Mouse (Mus musculus): Measurements from ENCODE around the gene C8a. TPM values are rescaled to one million over a fixed set of nuclear protein-coding genes. Genes with fewer than 3 reads are reported as not detected.

The C8a gene
- not detected in 2 replicates for polyA plus RNA-seq (2015; fragmentation: Nextera tagmentation; extraction: Ambion mirVana)

- no peaks in the 10 kb centered on the region for H3K9me3 ChIP-seq
Measured at GRCm38 (mm10) chr4:104876323-104876722, at the start of gene C8a. TSS of gene C8a (minus strand) at chr4:104876398.

GRCm38 (mm10) chr4:104925383-104925782 lies 49.2 kb upstream of the C8a start:
- Histone ChIP-seq H3K27ac (replicated peaks) (no peak overlapping the region), H3K4me1 (replicated peaks) (no peaks in the 10 kb centered on the region), H3K9me3 (no peaks in the 10 kb centered on the region), H3K9ac (no peak overlapping the region), H3K36me3 (no peaks in the 10 kb centered on the region), H3K4me3 (no peak overlapping the region), H3K4me2 (no peak overlapping the region), H3K27me3 (no peaks in the 10 kb centered on the region)
- WGBS, result 88% methylated on average over 5 of the region's 5 CpGs
- no peak for ATAC-seq (ENCODE audit: low FRiP score, low read depth)

More at GRCm38 (mm10) chr4:104876323-104876722, at the start of gene C8a:
- H3K36me3 ChIP-seq, result no peaks in the 10 kb centered on the region
- H3K27me3 ChIP-seq, result no peaks in the 10 kb centered on the region
- no peak for ATAC-seq (ENCODE audit: low FRiP score, low read depth)
- 74% methylated on average over 3 of the region's 3 CpGs for WGBS
- no peak within 1 kb of the TSS for H3K9ac ChIP-seq
- H3K4me2 ChIP-seq, result no peak within 1 kb of the TSS
- H3K27ac ChIP-seq (replicated peaks), result no peak within 1 kb of the TSS
- no peaks in the 10 kb centered on the region for H3K4me1 ChIP-seq (replicated peaks)
- no peak within 1 kb of the TSS for H3K4me3 ChIP-seq

- 90% methylated on average over 6 of the region's 6 CpGs for WGBS
Measured at GRCm38 (mm10) chr4:104918017-104918416, 41.8 kb upstream of the C8a start.

GRCm38 (mm10) chr4:104914711-104915247 lies 38.6 kb upstream of the C8a start:
- peaks cover 6% of the 10 kb centered on the region; the same call in 1 of the 2 replicates for H3K27me3 ChIP-seq
- H3K4me3 ChIP-seq, result no peak overlapping the region
- H3K9ac ChIP-seq, result no peak overlapping the region
- no peak overlapping the region for H3K27ac ChIP-seq (replicated peaks)
- H3K9me3 ChIP-seq, result no peaks in the 10 kb centered on the region
- WGBS, result 57% methylated on average over 6 of the region's 6 CpGs
- H3K36me3 ChIP-seq, result no peaks in the 10 kb centered on the region
- ATAC-seq (ENCODE audit: low FRiP score, low read depth), result no peak
- peaks cover 4% of the 10 kb centered on the region; the same call in 1 of the 2 replicates for H3K4me1 ChIP-seq (replicated peaks)
- H3K4me2 ChIP-seq, result no peak overlapping the region

More at GRCm38 (mm10) chr4:104918017-104918416, 41.8 kb upstream of the C8a start:
- ATAC-seq (ENCODE audit: low FRiP score, low read depth), result no peak
- H3K27ac ChIP-seq (replicated peaks), result no peak overlapping the region
- no peak overlapping the region for H3K9ac ChIP-seq
- H3K27me3 ChIP-seq, result peaks cover 6% of the 10 kb centered on the region; the same call in 1 of the 2 replicates
- H3K36me3 ChIP-seq, result no peaks in the 10 kb centered on the region
- peaks cover 4% of the 10 kb centered on the region; the same call in 1 of the 2 replicates for H3K4me1 ChIP-seq (replicated peaks)
- H3K4me3 ChIP-seq, result no peak overlapping the region
- H3K9me3 ChIP-seq, result no peaks in the 10 kb centered on the region
- H3K4me2 ChIP-seq, result no peak overlapping the region

GRCm38 (mm10) chr4:104913291-104914129 lies 37.3 kb upstream of the C8a start, which contains the start of gene Fyb2:
TSS of gene Fyb2 (plus strand) at chr4:104913456.
- Histone ChIP-seq H3K9ac (no peak within 1 kb of the TSS), H3K27ac (replicated peaks) (no peak within 1 kb of the TSS), H3K4me3 (no peak within 1 kb of the TSS), H3K27me3 (peaks cover 6% of the 10 kb centered on the region; the same call in 1 of the 2 replicates), H3K36me3 (no peaks in the 10 kb centered on the region), H3K9me3 (no peaks in the 10 kb centered on the region), H3K4me2 (peak within 1 kb of the TSS; percentile 43), H3K4me1 (replicated peaks) (peaks cover 4% of the 10 kb centered on the region; the same call in 1 of the 2 replicates)
- ATAC-seq (ENCODE audit: low FRiP score, low read depth), result no peak
- 24% methylated on average over 23 of the region's 23 CpGs for WGBS

GRCm38 (mm10) chr4:104911685-104912084 lies 35.5 kb upstream of the C8a start:
- H3K4me1 ChIP-seq (replicated peaks), result peaks cover 4% of the 10 kb centered on the region; the same call in 1 of the 2 replicates
- peaks cover 6% of the 10 kb centered on the region; the same call in 1 of the 2 replicates for H3K27me3 ChIP-seq
- no peak overlapping the region for H3K9ac ChIP-seq
- ATAC-seq (ENCODE audit: low FRiP score, low read depth), result no peak
- H3K9me3 ChIP-seq, result no peaks in the 10 kb centered on the region
- H3K36me3 ChIP-seq, result no peaks in the 10 kb centered on the region
- whole genome bisulfite sequencing, result 38% methylated on average over 7 of the region's 7 CpGs
- H3K4me2 ChIP-seq, result no peak overlapping the region
- no peak overlapping the region for H3K27ac ChIP-seq (replicated peaks)
- H3K4me3 ChIP-seq, result no peak overlapping the region

DNA sequence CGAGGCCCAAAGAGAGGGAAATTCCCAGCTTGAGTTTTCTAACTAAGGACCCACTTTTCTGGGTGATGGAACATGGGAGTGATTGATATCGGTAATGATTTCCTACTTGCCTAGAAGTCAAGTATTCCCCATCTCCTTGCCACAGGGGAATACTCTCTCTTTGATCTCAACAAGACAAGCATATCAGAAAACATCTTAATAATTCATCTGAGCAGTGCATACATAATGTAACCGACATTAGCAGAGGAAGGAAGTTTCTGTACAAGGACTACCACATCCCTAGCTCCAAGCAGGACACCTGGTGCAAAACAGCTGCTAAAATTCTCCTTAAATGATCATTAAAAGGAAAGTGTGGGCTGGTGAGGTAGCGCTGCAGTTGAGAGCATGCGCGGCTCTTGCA lies 28.9 kb upstream of the C8a start:
- no peak overlapping the region for H3K4me3 ChIP-seq
- no peak overlapping the region for H3K9ac ChIP-seq
- H3K4me1 ChIP-seq (replicated peaks), result no peaks in the 10 kb centered on the region
- H3K27ac ChIP-seq (replicated peaks), result no peak overlapping the region
- no peaks in the 10 kb centered on the region for H3K9me3 ChIP-seq
- 91% methylated on average over 6 of the region's 6 CpGs for WGBS
- no peaks in the 10 kb centered on the region for H3K27me3 ChIP-seq
- no peak overlapping the region for H3K4me2 ChIP-seq
- ATAC-seq (ENCODE audit: low FRiP score, low read depth), result no peak
- H3K36me3 ChIP-seq, result no peaks in the 10 kb centered on the region

GRCm38 (mm10) chr4:104902836-104903235 lies 26.6 kb upstream of the C8a start:
- no peaks in the 10 kb centered on the region for H3K9me3 ChIP-seq
- no peak overlapping the region for H3K9ac ChIP-seq
- no peaks in the 10 kb centered on the region for H3K36me3 ChIP-seq
- no peak for ATAC-seq (ENCODE audit: low FRiP score, low read depth)
- H3K4me1 ChIP-seq (replicated peaks), result no peaks in the 10 kb centered on the region
- no peak overlapping the region for H3K4me2 ChIP-seq
- H3K4me3 ChIP-seq, result no peak overlapping the region
- no peaks in the 10 kb centered on the region for H3K27me3 ChIP-seq
- no peak overlapping the region for H3K27ac ChIP-seq (replicated peaks)
- 75% methylated on average over 2 of the region's 2 CpGs for WGBS

GRCm38 (mm10) chr4:104894004-104894734 lies 18.0 kb upstream of the C8a start:
- 60% methylated on average over 13 of the region's 13 CpGs for WGBS
- H3K9ac ChIP-seq, result no peak overlapping the region
- H3K9me3 ChIP-seq, result no peaks in the 10 kb centered on the region
- H3K27me3 ChIP-seq, result no peaks in the 10 kb centered on the region
- H3K4me3 ChIP-seq, result no peak overlapping the region
- H3K36me3 ChIP-seq, result no peaks in the 10 kb centered on the region
- no peak overlapping the region for H3K4me2 ChIP-seq
- H3K4me1 ChIP-seq (replicated peaks), result peaks cover 15% of the 10 kb centered on the region; the same call in 1 of the 2 replicates
- ATAC-seq (ENCODE audit: low FRiP score, low read depth), result no peak
- no peak overlapping the region for H3K27ac ChIP-seq (replicated peaks)

- Histone ChIP-seq H3K27ac (replicated peaks) (no peak overlapping the region; the same call in 1 of the 2 replicates), H3K4me1 (replicated peaks) (peaks cover 19% of the 10 kb centered on the region; the same call in 1 of the 2 replicates), H3K9ac (no peak overlapping the region), H3K27me3 (no peaks in the 10 kb centered on the region), H3K36me3 (no peaks in the 10 kb centered on the region), H3K4me3 (no peak overlapping the region), H3K9me3 (no peaks in the 10 kb centered on the region), H3K4me2 (no peak overlapping the region)
- WGBS, result 64% methylated on average over 5 of the region's 5 CpGs
- ATAC-seq (ENCODE audit: low FRiP score, low read depth), result no peak
Measured at GRCm38 (mm10) chr4:104893588-104893987, 17.4 kb upstream of the C8a start.

GRCm38 (mm10) chr4:104891708-104892107 lies 15.5 kb upstream of the C8a start:
- H3K27me3 ChIP-seq, result no peaks in the 10 kb centered on the region
- no peak overlapping the region for H3K4me2 ChIP-seq
- H3K36me3 ChIP-seq, result no peaks in the 10 kb centered on the region
- H3K9me3 ChIP-seq, result no peaks in the 10 kb centered on the region
- no peak overlapping the region for H3K9ac ChIP-seq
- H3K4me3 ChIP-seq, result no peak overlapping the region
- peaks cover 19% of the 10 kb centered on the region; the same call in 1 of the 2 replicates for H3K4me1 ChIP-seq (replicated peaks)
- WGBS, result 90% methylated on average over 7 of the region's 7 CpGs
- no peak for ATAC-seq (ENCODE audit: low FRiP score, low read depth)
- no peak overlapping the region for H3K27ac ChIP-seq (replicated peaks)

Data from hindbrain, embryonic 15.5 days (tissue).